Mouse (Mus musculus) T-cell, adult 66 days (primary cell): Measurements from ENCODE around the gene Zkscan3. TPM values are rescaled to one million over a fixed set of nuclear protein-coding genes. Genes with fewer than 3 reads are reported as not detected.

Experiments used
- total RNA-seq, 2 experiments: library from RNA; stranded (reverse); gene quantifications; 3 replicates in 1 of 2; 4 replicates in 1 of 2; pipeline ENCODE4 v1.2.4; 2023

The Zkscan3 gene
- total RNA-seq, result 10 to 100 TPM; 60.5 to 74.8 TPM

DNA sequence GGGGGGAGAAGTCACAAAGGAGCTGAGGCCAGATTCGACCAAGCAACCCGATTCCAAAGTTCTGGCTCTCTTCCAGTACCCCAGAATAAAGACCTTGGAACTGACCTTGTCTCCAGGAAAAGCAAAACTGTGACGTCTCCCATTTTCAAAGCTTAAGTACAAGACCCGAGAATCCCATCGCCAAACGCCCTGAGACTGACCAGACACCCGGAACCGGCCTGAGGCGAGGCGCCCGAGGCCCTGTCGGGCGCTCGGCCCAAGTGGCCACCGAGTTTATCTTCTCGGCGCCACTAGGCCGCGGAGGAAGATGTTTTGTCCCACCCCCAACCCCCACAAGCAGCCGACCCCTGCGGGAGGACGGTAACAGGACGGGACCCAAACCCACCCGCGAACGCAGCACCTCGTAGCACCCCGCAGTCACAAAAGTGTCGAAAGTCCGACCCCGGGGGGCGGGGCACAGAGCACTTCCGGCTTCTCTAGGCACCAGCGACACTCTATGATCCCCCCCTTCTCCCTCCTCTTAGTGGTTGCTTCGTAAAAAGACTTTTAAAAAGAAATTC lies at the start of gene Zkscan3:
Gene Zkscan3 (minus strand): TSS at position 469 of the 560 bp plus-strand sequence.

DNA sequence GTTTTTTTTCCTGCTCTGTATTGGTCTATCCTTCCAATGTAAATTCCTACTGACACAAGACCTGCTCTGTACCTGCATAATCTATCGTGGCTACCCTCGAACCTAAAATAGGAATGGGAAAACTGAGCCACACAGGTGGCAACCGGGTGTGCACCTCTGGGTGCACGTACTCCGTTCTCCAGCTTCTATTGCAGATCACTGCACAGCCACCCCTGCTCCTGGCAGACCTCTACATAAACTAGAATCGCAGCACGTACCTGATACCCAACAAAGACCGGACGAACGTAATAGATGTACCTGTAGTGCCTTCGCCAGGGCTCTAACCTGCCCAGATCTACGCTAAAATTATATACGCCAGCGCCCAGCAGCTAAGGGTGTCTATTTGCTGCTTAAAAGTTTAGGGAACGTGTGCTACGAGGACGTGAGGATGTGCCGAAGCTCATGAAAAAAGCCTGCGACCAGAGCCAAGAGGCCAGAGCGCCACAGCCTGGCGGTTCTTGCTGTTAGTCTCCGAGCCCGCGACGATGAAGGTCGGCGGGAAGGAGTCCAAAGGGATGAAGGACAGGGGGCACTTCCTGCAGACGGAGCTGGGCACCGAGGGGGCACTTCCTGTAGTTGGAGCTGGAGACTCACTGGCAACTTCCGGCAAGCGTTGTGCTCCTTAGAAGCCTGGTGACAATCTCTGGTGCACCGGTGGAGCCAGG lies 38.1 kb upstream of the Zkscan3 start, which contains the start of gene Pgbd1:
Gene Pgbd1 (minus strand): TSS at position 556 of the 704 bp plus-strand sequence.

DNA sequence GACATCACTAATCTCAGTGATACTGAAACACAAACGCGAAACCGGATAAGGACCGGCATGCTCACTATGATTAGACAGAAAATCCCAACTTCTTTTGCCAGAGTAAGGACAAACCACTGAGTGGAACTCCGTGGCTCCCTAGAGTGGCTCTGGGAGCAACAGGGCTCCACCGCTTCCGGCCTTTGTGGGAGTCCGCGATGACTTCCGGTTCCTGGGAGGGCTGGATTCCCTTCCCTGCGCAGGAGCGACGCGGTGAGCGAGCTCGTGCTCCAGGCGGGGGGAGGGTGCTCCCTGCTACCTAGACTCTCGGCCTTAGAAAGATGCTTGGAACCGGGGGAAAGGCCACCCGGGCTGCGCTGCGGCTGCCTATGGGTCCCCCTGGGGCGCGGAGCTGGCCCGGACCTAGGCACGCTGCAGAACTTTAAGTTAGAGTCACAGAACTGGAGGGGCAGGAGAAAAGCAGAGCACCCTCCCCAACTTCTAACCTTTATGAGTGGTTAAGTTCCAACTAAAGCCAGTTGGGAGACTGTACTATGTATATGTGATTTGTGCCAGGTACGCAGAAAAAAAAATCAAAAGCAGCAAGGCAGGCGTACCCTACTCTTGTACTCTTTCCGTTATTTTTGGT lies 39.8 kb downstream of the Zkscan3 start, which contains the start of gene Zscan12:
Gene Zscan12 (plus strand): TSS at position 200 of the 628 bp plus-strand sequence.

DNA sequence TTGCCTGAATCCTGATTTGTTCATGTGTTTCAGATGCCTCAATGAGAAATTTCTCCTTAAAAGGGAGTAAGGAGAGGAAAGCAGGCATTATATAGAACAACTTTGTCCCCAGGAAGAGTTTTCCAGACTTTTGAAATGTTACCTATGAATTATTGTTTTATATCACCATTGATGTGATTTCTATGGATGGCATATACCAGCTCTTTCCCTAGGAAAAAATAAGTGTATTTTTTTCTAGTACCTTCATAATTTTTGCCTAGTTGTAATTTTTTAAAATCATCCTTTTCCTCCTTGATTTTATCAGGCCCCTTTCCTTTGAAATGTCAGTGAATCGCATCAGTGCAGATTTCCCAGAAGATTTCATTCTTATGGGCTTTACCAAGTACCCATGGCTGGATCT lies 55.9 kb downstream of the Zkscan3 start, which contains the start of gene Olfr1367:
Gene Olfr1367 (plus strand): TSS at position 301 of the 400 bp plus-strand sequence.

Other genes starting within 250 kb of the Zkscan3 start
- gene Trim27, start 223.3 kb downstream of the Zkscan3 start, total RNA-seq, result 10 to 100 TPM; 93.2 to 94.9 TPM
- gene Gpx5, start 110.0 kb downstream of the Zkscan3 start, total RNA-seq, result not detected
- gene Gpx6, start 90.6 kb downstream of the Zkscan3 start, total RNA-seq, result not detected
- gene Olfr1367, start 55.8 kb downstream of the Zkscan3 start, total RNA-seq, result not detected
- gene Zscan12, start 39.9 kb downstream of the Zkscan3 start, total RNA-seq, result 1 to 10 TPM; 7.9 to 9.0 TPM
- under 1 TPM; 0.73 to 0.98 TPM for gene Pgbd1, start 38.3 kb upstream of the Zkscan3 start, total RNA-seq
- gene Zscan26, start 51.0 kb upstream of the Zkscan3 start, total RNA-seq, result 10 to 100 TPM; 54.1 to 55.3 TPM
- not detected for gene Nkapl, start 65.8 kb upstream of the Zkscan3 start, total RNA-seq
- gene Zkscan4, start 76.2 kb upstream of the Zkscan3 start, total RNA-seq, result not detected
- not detected for gene Gm10065, start 76.7 kb upstream of the Zkscan3 start, total RNA-seq
- 1 to 10 TPM; 4.4 to 5.9 TPM for gene AK157302, start 92.5 kb upstream of the Zkscan3 start, total RNA-seq
- gene Gm11273, start 98.7 kb upstream of the Zkscan3 start, total RNA-seq, result 10 to 100 TPM; 10.6 to 15.1 TPM
- 10 to 100 TPM; 11.1 to 11.3 TPM for gene Zkscan8, start 128.4 kb upstream of the Zkscan3 start, total RNA-seq
- gene Olfr1366, start 140.1 kb upstream of the Zkscan3 start, total RNA-seq, result not detected
- gene Olfr1535, start 157.1 kb upstream of the Zkscan3 start, total RNA-seq, result not detected
- not detected for gene Olfr1364, start 179.0 kb upstream of the Zkscan3 start, total RNA-seq
- not detected for gene Olfr1362, start 211.3 kb upstream of the Zkscan3 start, total RNA-seq
- not detected for gene Olfr11, start 239.8 kb upstream of the Zkscan3 start, total RNA-seq